Mouse (Mus musculus) thymus, postnatal 0 days (tissue): ENCODE results near the gene Ptms. TPM values are rescaled to one million over a fixed set of nuclear protein-coding genes. Genes with fewer than 3 reads are reported as not detected.

Source experiments
- polyA plus RNA-seq: library from polyadenylated mRNA; unstranded; fragments of >200 nt; fragmentation: Nextera tagmentation; extraction: Ambion mirVana; gene quantifications from 2 replicates; pipeline ENCODE4 v1.2.1, GENCODE M21; 2015

The Ptms gene
- polyA plus RNA-seq, 1 experiment from 2014 or later = 256 TPM

Other genes with a start within 250 kb of the Ptms start
- gene Emg1, start 207.9 kb downstream of the Ptms start, polyA plus RNA-seq = 368 and 388 TPM in 2 replicates
- gene Phb2, start 207.8 kb downstream of the Ptms start, polyA plus RNA-seq = 321 and 329 TPM in 2 replicates
- gene Ptpn6, start 181.4 kb downstream of the Ptms start, polyA plus RNA-seq = 157 and 167 TPM in 2 replicates
- 541 and 549 TPM in 2 replicates for gene Grcc10, start 178.7 kb downstream of the Ptms start, polyA plus RNA-seq
- not detected in 2 replicates for gene Gm45234, start 164.1 kb downstream of the Ptms start, polyA plus RNA-seq
- 4.5 and 4.7 TPM in 2 replicates for gene Atn1, start 163.6 kb downstream of the Ptms start, polyA plus RNA-seq
- 3.8 TPM in 2 replicates for gene Eno2, start 150.4 kb downstream of the Ptms start, polyA plus RNA-seq
- 2.4 and 3.2 TPM in 2 replicates for gene Lrrc23, start 140.4 kb downstream of the Ptms start, polyA plus RNA-seq
- gene Spsb2, start 111.4 kb downstream of the Ptms start, polyA plus RNA-seq = 8.9 and 9.4 TPM in 2 replicates
- 231 and 275 TPM in 2 replicates for gene Tpi1, start 105.8 kb downstream of the Ptms start, polyA plus RNA-seq
- gene Usp5, start 90.6 kb downstream of the Ptms start, polyA plus RNA-seq = 93.0 and 93.4 TPM in 2 replicates
- 240 and 258 TPM in 2 replicates for gene Cdca3, start 90.6 kb downstream of the Ptms start, polyA plus RNA-seq
- gene Gnb3, start 79.8 kb downstream of the Ptms start, polyA plus RNA-seq = 2.3 and 2.4 TPM in 2 replicates
- 1.9 TPM in 2 replicates for gene P3h3, start 62.4 kb downstream of the Ptms start, polyA plus RNA-seq
- 15.2 and 21.8 TPM in 2 replicates for gene Gpr162, start 56.1 kb downstream of the Ptms start, polyA plus RNA-seq
- 102 TPM in 2 replicates for gene Cd4, start 31.9 kb downstream of the Ptms start, polyA plus RNA-seq
- gene Lag3, start 8.4 kb downstream of the Ptms start, polyA plus RNA-seq = 5.5 and 6.1 TPM in 2 replicates
- gene Mlf2, start 11.3 kb upstream of the Ptms start, polyA plus RNA-seq = 267 and 277 TPM in 2 replicates
- 86.0 and 95.5 TPM in 2 replicates for gene Cops7a, start 45.4 kb upstream of the Ptms start, polyA plus RNA-seq
- gene Pianp, start 76.6 kb upstream of the Ptms start, polyA plus RNA-seq = 0.50 and 0.55 TPM in 2 replicates
- 8.8 and 9.5 TPM in 2 replicates for gene Zfp384, start 89.0 kb upstream of the Ptms start, polyA plus RNA-seq
- gene Ing4, start 119.7 kb upstream of the Ptms start, polyA plus RNA-seq = 113 and 118 TPM in 2 replicates
- 9.2 and 10.2 TPM in 2 replicates for gene Acrbp, start 129.6 kb upstream of the Ptms start, polyA plus RNA-seq
- gene Lpar5, start 147.8 kb upstream of the Ptms start, polyA plus RNA-seq = 3.5 and 4.2 TPM in 2 replicates
- 70.0 and 84.9 TPM in 2 replicates for gene Chd4, start 175.9 kb upstream of the Ptms start, polyA plus RNA-seq
- gene Nop2, start 211.8 kb upstream of the Ptms start, polyA plus RNA-seq = 53.9 and 60.7 TPM in 2 replicates
- 13.8 and 19.0 TPM in 2 replicates for gene Iffo1, start 225.1 kb upstream of the Ptms start, polyA plus RNA-seq
- gene Gapdh, start 246.4 kb upstream of the Ptms start, polyA plus RNA-seq = 1,452 and 1,606 TPM in 2 replicates